Mouse (Mus musculus) forebrain, embryonic 11.5 days (tissue): ENCODE results near the gene Zfp277. TPM values are rescaled to one million over a fixed set of nuclear protein-coding genes. Genes with fewer than 3 reads are reported as not detected.

Experiments used
- ATAC-seq: fragments of 200-750 bp; cut with Nextera tagmentation; replicated peaks from 2 replicates; pipeline ENCODE4 v1.8.0; 2017; ENCODE audit warnings: moderate TSS enrichment; ENCODE audit not compliant: low FRiP score
- DNase-seq: peaks from one replicate; pipeline ENCODE4 v3.0.0-alpha.2; 2017; ENCODE audit warnings: low spot score
- H3K27ac ChIP-seq: fragments of 300-500 bp; sonication (generic); 2 replicates; pipeline ENCODE4 v1.5.1; 2014; ENCODE audit warnings: low read depth, low read length
- H3K27me3 ChIP-seq: fragments of 300-500 bp; sonication (generic); 2 replicates; pipeline ENCODE4 v1.6.1; 2014; ENCODE audit warnings: mild to moderate bottlenecking, low read length, mixed read lengths; ENCODE audit not compliant: control insufficient read depth, insufficient read depth
- H3K36me3 ChIP-seq: fragments of 300-500 bp; sonication (generic); 2 replicates; pipeline ENCODE4 v1.6.1; 2014; ENCODE audit warnings: mild to moderate bottlenecking, low read length, moderate library complexity, mixed read lengths; ENCODE audit not compliant: control insufficient read depth, insufficient read depth
- H3K4me1 ChIP-seq: fragments of 300-500 bp; sonication (generic); replicated peaks from 2 replicates; pipeline ENCODE4 v1.6.1; 2014; ENCODE audit warnings: low read length, mixed read lengths; ENCODE audit not compliant: control insufficient read depth, insufficient read depth
- H3K4me2 ChIP-seq: fragments of 300-500 bp; sonication (generic); 2 replicates; pipeline ENCODE4 v1.6.1; 2014; ENCODE audit warnings: low read depth, mild to moderate bottlenecking, low read length, moderate library complexity, mixed read lengths; ENCODE audit not compliant: severe bottlenecking
- H3K4me3 ChIP-seq: fragments of 300-500 bp; sonication (generic); 2 replicates; pipeline ENCODE4 v1.5.1; 2014; ENCODE audit warnings: low read depth, low read length
- H3K9ac ChIP-seq: fragments of 300-500 bp; sonication (generic); 2 replicates; pipeline ENCODE4 v1.6.1; 2014; ENCODE audit warnings: low read length
- H3K9me3 ChIP-seq: fragments of 300-500 bp; sonication (generic); 2 replicates; pipeline ENCODE4 v1.6.1; 2016; ENCODE audit warnings: low read length, mixed read lengths; ENCODE audit not compliant: control insufficient read depth
- WGBS: fragments of 180-500 bp; shearing (Covaris S2); extraction: QIAGEN DNeasy Blood & Tissue Kit; methylation state at CpG from one replicate; pipeline ENCODE4 v1.1.7; 2014; 5-methylcytosine and 5-hydroxymethylcytosine counted together
- polyA plus RNA-seq: library from polyadenylated mRNA; unstranded; fragments of >200 nt; fragmentation: Nextera tagmentation; extraction: Ambion mirVana; gene quantifications from 2 replicates; pipeline ENCODE4 v1.2.1, GENCODE M21; 2014

Zfp277 gene
- polyA plus RNA-seq, 1 experiment from 2014 or later: 38.7 TPM

- ATAC-seq (no peak), DNase-seq (no peak)
- Histone ChIP-seq H3K4me2 (no peak overlapping the region), H3K4me3 (no peak overlapping the region), H3K27ac (no peak overlapping the region), H3K9ac (no peak overlapping the region), H3K36me3 (no peaks in the 10 kb centered on the region), H3K9me3 (no peaks in the 10 kb centered on the region), H3K27me3 (no peaks in the 10 kb centered on the region), H3K4me1 (no peaks in the 10 kb centered on the region)
- WGBS: 86% methylated on average over 1 of the region's 1 CpGs
These were observed 54.4 kb downstream of the Zfp277 start for GRCm38 (mm10) chr12:40391262-40391661.

DNA sequence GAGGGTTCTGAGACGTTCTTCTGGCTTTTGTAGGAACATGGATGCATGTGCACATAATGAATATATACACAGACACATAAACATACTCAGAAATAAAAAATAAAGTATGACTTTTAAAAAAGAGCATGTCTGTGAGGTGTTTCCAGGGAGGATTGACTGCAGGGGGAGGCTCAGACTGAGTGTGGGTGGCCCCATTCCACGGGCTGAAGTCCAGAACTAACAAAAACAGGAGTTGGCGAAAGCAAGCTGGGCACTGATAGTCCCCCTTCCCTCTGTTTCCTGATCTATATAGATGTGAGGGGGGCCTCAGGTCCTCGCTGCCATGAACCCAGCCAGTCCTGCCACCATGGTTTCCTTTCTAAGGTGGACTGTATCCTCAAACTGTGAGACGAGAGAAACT lies 57.9 kb downstream of the Zfp277 start:
- 83% methylated on average over 5 of the region's 5 CpGs for WGBS
- H3K27ac ChIP-seq: no peak overlapping the region
- no peak overlapping the region for H3K4me2 ChIP-seq
- H3K27me3 ChIP-seq: no peaks in the 10 kb centered on the region
- no peaks in the 10 kb centered on the region for H3K9me3 ChIP-seq
- H3K36me3 ChIP-seq: no peaks in the 10 kb centered on the region
- no peak overlapping the region for H3K4me3 ChIP-seq
- H3K4me1 ChIP-seq: no peaks in the 10 kb centered on the region
- DNase-seq: no peak
- H3K9ac ChIP-seq: no peak overlapping the region
- no peak for ATAC-seq

DNA sequence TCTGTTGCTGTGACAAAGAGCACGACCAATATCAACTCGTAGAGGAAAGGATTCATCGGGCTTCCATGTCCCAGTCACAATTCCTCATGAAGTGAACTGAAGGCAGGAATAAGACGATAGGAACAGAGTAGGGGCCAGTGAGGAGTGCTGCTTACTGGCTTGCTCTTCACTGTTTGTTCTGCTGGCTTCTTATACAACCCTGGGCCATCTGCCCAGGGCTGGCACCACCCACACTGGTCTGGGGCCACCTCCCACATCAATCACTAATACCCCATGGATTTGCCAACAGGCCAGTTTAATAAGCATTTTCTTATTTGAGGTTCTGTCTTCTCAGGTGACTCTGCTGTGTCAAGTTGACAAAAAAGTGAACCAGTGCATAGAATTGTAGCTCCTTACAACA lies 60.4 kb downstream of the Zfp277 start:
- no peak overlapping the region for H3K9ac ChIP-seq
- no peaks in the 10 kb centered on the region for H3K4me1 ChIP-seq
- WGBS: 93% methylated on average over 4 of the region's 4 CpGs
- H3K36me3 ChIP-seq: no peaks in the 10 kb centered on the region
- no peaks in the 10 kb centered on the region for H3K27me3 ChIP-seq
- DNase-seq (no peak), ATAC-seq (no peak)
- no peak overlapping the region for H3K4me2 ChIP-seq
- H3K27ac ChIP-seq: no peak overlapping the region
- H3K9me3 ChIP-seq: no peaks in the 10 kb centered on the region
- no peak overlapping the region for H3K4me3 ChIP-seq

DNA sequence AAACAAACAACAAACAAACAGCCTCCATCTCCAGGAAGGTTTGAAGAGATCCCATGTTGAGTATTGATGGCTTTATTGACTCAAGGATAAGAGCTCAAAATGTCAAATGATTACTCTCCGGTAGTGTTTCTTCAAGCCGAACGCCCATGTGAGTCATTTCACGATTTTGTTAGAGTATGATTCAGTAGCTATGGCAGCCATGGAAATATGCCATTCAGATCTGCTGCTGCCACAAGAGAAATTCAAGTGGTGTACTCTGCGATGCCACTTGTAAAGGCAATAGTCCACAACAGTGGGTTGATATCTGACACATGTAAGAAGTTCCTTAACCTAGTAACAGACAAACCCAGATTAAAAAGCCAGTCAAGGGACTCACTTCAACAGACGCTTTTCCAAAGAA lies 62.0 kb downstream of the Zfp277 start:
- 95% methylated on average over 6 of the region's 6 CpGs for WGBS
- Histone ChIP-seq H3K4me2 (no peak overlapping the region), H3K27me3 (no peaks in the 10 kb centered on the region), H3K36me3 (no peaks in the 10 kb centered on the region), H3K27ac (no peak overlapping the region), H3K9ac (no peak overlapping the region), H3K9me3 (no peaks in the 10 kb centered on the region), H3K4me3 (no peak overlapping the region), H3K4me1 (no peaks in the 10 kb centered on the region)
- no peak for ATAC-seq
- no peak for DNase-seq

- Histone ChIP-seq H3K27ac (no peak overlapping the region), H3K4me3 (no peak overlapping the region), H3K27me3 (no peaks in the 10 kb centered on the region), H3K9ac (no peak overlapping the region), H3K4me1 (no peaks in the 10 kb centered on the region), H3K36me3 (no peaks in the 10 kb centered on the region), H3K4me2 (no peak overlapping the region), H3K9me3 (no peaks in the 10 kb centered on the region)
- ATAC-seq (no peak), DNase-seq (no peak)
- 87% methylated on average over 5 of the region's 5 CpGs for WGBS
These were observed 63.2 kb downstream of the Zfp277 start for GRCm38 (mm10) chr12:40382539-40382938.

DNA sequence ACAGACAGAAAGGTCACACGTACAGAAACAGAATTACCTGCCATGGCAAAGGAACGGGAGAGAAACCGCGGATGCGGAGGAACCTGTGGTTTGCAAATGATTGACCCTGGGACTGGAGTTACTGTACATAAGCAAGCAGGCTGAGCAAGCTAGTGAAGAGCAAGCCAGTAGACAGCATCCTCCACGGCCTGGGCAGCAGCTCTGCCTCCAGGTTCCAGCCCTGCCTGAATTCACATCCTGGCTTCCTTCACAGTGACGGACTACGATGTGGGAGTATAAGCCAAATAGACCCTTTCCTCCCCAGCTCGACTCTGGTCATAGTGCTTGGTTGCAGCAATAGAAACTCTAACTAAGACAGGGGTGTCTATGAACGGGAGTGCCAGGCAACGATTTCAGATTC lies 63.9 kb downstream of the Zfp277 start:
- ATAC-seq (no peak), DNase-seq (no peak)
- Histone ChIP-seq H3K27me3 (no peaks in the 10 kb centered on the region), H3K4me3 (no peak overlapping the region), H3K9ac (no peak overlapping the region), H3K9me3 (no peaks in the 10 kb centered on the region), H3K4me1 (no peaks in the 10 kb centered on the region), H3K27ac (no peak overlapping the region), H3K36me3 (no peaks in the 10 kb centered on the region), H3K4me2 (no peak overlapping the region)
- WGBS: 94% methylated on average over 11 of the region's 11 CpGs

DNA sequence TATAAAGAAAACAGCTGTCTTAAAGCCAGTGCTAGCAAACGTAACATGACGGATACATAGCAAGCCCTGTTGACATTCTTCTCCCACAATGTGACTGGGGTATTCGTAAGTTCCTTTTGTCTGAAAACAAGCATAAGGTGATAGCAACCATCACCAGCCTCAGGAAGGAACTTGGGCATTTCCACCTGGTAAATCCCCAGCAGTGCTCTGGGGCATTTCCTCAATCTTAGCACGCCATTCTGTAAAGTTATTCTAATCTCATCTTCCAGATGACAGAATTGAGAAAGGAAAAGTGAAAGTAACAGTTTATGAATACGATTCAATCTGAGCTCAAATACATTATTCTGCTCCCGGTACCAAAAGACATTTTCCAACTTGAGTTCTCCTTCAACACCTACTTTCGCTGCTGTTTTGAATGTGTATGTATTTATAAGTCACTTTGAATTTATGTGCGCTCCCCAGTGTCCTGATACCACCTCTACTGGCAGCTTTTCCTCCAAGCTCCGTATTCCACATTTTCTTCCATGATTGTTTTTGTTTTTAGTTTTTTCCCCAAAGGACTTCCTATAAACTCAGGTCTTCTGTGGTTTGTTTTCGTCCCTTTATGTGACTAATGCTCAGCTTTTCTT lies 64.4 kb downstream of the Zfp277 start:
- Histone ChIP-seq H3K27me3 (no peaks in the 10 kb centered on the region), H3K4me2 (no peak overlapping the region), H3K36me3 (no peaks in the 10 kb centered on the region), H3K9me3 (no peaks in the 10 kb centered on the region), H3K27ac (no peak overlapping the region), H3K9ac (no peak overlapping the region), H3K4me1 (no peaks in the 10 kb centered on the region), H3K4me3 (no peak overlapping the region)
- ATAC-seq (no peak), DNase-seq (no peak)
- WGBS: 93% methylated on average over 10 of the region's 10 CpGs

DNA sequence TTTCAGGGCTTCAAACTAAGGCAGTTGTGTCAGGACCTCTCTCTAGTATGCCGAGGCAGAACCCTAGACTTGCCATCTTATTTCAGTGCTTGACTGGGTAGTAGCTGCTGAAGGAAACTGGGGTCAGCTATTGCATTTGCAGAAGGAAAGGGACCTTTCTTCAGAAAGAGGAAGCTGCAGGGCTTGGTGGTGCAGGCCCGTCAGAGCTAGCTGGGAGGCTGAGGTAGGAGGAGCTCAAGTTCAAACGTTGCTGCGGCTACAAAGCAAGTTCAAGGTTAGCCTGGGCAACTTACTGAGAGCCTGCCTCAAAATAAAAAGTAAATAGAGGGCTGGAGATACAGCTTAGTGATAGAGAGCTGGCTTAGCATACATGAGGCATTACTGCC lies 66.2 kb downstream of the Zfp277 start:
- H3K9ac ChIP-seq: no peak overlapping the region
- DNase-seq: no peak

More for the DNA sequence above, 66.2 kb downstream of the Zfp277 start:
- H3K36me3 ChIP-seq: no peaks in the 10 kb centered on the region
- H3K4me2 ChIP-seq: no peak overlapping the region
- no peak overlapping the region for H3K4me3 ChIP-seq
- no peaks in the 10 kb centered on the region for H3K27me3 ChIP-seq
- H3K27ac ChIP-seq: no peak overlapping the region
- H3K4me1 ChIP-seq: no peaks in the 10 kb centered on the region
- no peaks in the 10 kb centered on the region for H3K9me3 ChIP-seq
- ATAC-seq: no peak
- 88% methylated on average over 4 of the region's 4 CpGs for WGBS
